9 mouse cellular contexts compared by ENCODE assay signal in the genomic region with DNA sequence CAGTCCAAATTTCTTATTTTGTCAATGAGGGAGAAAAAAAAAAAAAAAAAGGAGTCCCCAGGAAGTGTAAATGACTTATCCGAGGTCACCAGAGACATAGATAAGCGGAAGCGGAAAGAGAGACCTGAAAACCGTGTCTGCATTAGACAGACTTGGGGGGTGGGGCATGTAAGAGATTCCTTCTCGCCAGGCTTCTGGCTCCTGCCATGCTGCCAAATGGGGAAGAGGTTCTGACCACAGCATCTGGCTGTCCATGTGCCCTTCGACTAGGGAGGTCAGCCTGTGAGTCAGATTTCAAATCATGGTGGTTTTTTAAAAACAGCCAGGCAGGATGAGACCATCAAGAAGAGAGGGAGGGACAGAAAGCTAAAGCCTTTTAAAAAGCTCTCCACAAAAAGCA. TPM values are rescaled to one million over a fixed set of nuclear protein-coding genes. Genes with fewer than 3 reads are reported as not detected.
DNase-seq lines count a peak whose midpoint lies in the region; ATAC-seq lines count a peak whose summit lies in the region.
"Had no signal": no experiment of that assay in that cellular context is flagged by ENCODE, and none has a peak within 500 bp of the region (broad histone marks: within the 10 kb centered on the region; RNA-seq: fewer than 3 reads in every experiment).

No protein-coding gene starts in this region.

- peak overlapping the region; percentile 45 for H3K4me2 ChIP-seq in heart, embryonic 14.5 days (ENCODE audit: low read length)
- H3K4me2 ChIP-seq: neural tube, embryonic 13.5 days had no signal

- H3K9ac ChIP-seq in heart, embryonic 14.5 days (ENCODE audit: low read length), result peak overlapping the region; percentile 31; the same call in 1 of the 2 replicates
- H3K9ac ChIP-seq: neural tube, embryonic 13.5 days had no signal

- peak overlapping the region in 1 of 2 experiments; percentile 1; a peak in 1 of 4 replicates for H3K4me3 ChIP-seq in heart, embryonic 14.5 days (ENCODE audit: control insufficient read depth in 1 of 2, insufficient read depth in 1 of 2, low read depth in 1 of 2, low read length in 2 of 2)
- H3K4me3 ChIP-seq: neural tube, embryonic 13.5 days had no signal

- no peak for ATAC-seq in heart, embryonic 14.5 days (ENCODE audit: insufficient number of reproducible peaks, insufficient read depth, low FRiP score, low read depth)
- no peak for ATAC-seq in erythroblast, adult 5-6 weeks (replicated peaks; ENCODE audit: low FRiP score, poor library complexity, severe bottlenecking)

- peaks cover 5 to 17% of the 10 kb centered on the region in 2 experiments for H3K4me1 ChIP-seq in heart, embryonic 14.5 days (ENCODE audit: control insufficient read depth in 2 of 2, insufficient read depth in 2 of 2, low read length in 2 of 2)

- 5% methylated on average over 6 of the region's 6 CpGs for whole genome bisulfite sequencing in heart, embryonic 14.5 days

- no peaks in the 10 kb centered on the region for H3K27me3 ChIP-seq in heart, embryonic 14.5 days (ENCODE audit: control insufficient read depth, insufficient read depth, low read length)
- H3K27me3 ChIP-seq: neural tube, embryonic 13.5 days had no signal

- H3K9me3 ChIP-seq in heart, embryonic 14.5 days (ENCODE audit: control insufficient read depth, low read length), result no peaks in the 10 kb centered on the region
- H3K9me3 ChIP-seq: neural tube, embryonic 13.5 days had no signal

- DNase-seq in cerebellum, postnatal 14 days, result peak; percentile 9 to 15
- DNase-seq in cerebellum, adult 9-10 months, result no peak
- peak; percentile 83 for DNase-seq in embryo, embryonic 10 days (ENCODE audit: low spot score)
- peak; percentile 42 for DNase-seq in liver
- DNase-seq in yolk sac, embryonic 10.5 days (ENCODE audit: low spot score), result peak; percentile 47
- no peak for DNase-seq in thymus, postnatal 36 days

- no peaks in the 10 kb centered on the region for H3K36me3 ChIP-seq in heart, embryonic 14.5 days (ENCODE audit: control insufficient read depth, insufficient read depth, low read length)
- H3K36me3 ChIP-seq: neural tube, embryonic 13.5 days had no signal

- H3K27ac ChIP-seq in heart, embryonic 14.5 days (replicated peaks in 1 of 2; ENCODE audit: control insufficient read depth in 1 of 2, insufficient read depth in 1 of 2, low read depth in 2 of 2, low read length in 2 of 2), result no peak overlapping the region
- H3K27ac ChIP-seq: neural tube, embryonic 13.5 days had no signal

RNA-seq across cellular contexts. Expression of gene Prtg, which starts 15.0 kb away (rescaled TPM):
- 0.82 and 1.1 TPM in 2 replicates for polyA plus RNA-seq in heart, embryonic 14.5 days (2014; fragmentation: Nextera tagmentation; extraction: Ambion mirVana)
- total RNA-seq in erythroblast, adult 5-6 weeks (2015; ENCODE audit: low replicate concordance), result not detected in 2 replicates
- not detected in 2 replicates for total RNA-seq in erythroblast, adult 5-6 weeks (2017; ENCODE audit: low replicate concordance)

Comparison
In these comparisons a context has a peak if more than half of its experiments do, and no peak if none do; other contexts are left out.
1. DNase-seq: peak in cerebellum, postnatal 14 days (2 of 2), embryo, embryonic 10 days (single experiment), liver (single experiment) and yolk sac, embryonic 10.5 days (single experiment); none in cerebellum, adult 9-10 months (single experiment) and thymus, postnatal 36 days (0 of 2).